Comparison of ENCODE assay signal across 14 mouse cellular contexts in the genomic region with DNA sequence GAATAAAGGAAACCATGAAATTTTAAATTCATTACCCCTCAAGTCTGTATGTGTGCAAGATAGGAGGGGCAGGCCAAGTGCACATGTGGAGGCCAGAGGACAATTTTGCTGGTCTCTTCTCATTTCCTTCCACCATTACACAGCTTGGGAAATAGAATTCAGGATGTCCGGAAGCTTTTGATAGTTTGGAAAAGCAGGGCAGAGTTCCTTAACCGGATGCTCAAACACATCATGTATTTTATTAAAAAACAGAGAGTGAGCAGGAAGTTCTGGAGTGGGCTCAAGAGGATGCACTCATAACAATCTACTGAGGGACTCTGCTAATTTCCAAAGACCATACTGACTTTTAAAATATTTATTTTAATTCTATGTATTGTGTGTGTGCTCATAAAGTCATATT. TPM values are rescaled to one million over a fixed set of nuclear protein-coding genes. Genes with fewer than 3 reads are reported as not detected.
DNase-seq lines count a peak whose midpoint lies in the region; ATAC-seq and TF ChIP-seq lines count a peak whose summit lies in the region.
"Had no signal": no experiment of that assay in that cellular context is flagged by ENCODE, and none has a peak within 500 bp of the region (broad histone marks: within the 10 kb centered on the region; RNA-seq: fewer than 3 reads in every experiment).

No protein-coding gene starts in this region.

- no peaks in the 10 kb centered on the region for H3K27me3 ChIP-seq in hindbrain, embryonic 15.5 days
- no peaks in the 10 kb centered on the region for H3K27me3 ChIP-seq in hindbrain, embryonic 16.5 days (replicated peaks; ENCODE audit: control insufficient read depth, insufficient read depth, low read length)
- H3K27me3 ChIP-seq in heart, embryonic 12.5 days (replicated peaks), result no peaks in the 10 kb centered on the region
- no peaks in the 10 kb centered on the region for H3K27me3 ChIP-seq in heart, embryonic 15.5 days
- H3K27me3 ChIP-seq in intestine, postnatal 0 days (replicated peaks; ENCODE audit: control insufficient read depth, insufficient read depth, low read length), result peaks cover 17% of the 10 kb centered on the region; the same call in 1 of the 2 replicates
- H3K27me3 ChIP-seq: embryonic facial prominence, embryonic 15.5 days; limb, embryonic 13.5 days had no signal

- H3K36me3 ChIP-seq in hindbrain, embryonic 15.5 days, result no peaks in the 10 kb centered on the region
- H3K36me3 ChIP-seq in hindbrain, embryonic 16.5 days (ENCODE audit: control insufficient read depth, insufficient read depth, low read length), result no peaks in the 10 kb centered on the region
- H3K36me3 ChIP-seq in heart, embryonic 12.5 days, result 0 out of 2 replicates have a peak, but pooled peaks cover 6% of the 10 kb centered on the region
- no peaks in the 10 kb centered on the region for H3K36me3 ChIP-seq in heart, embryonic 15.5 days
- H3K36me3 ChIP-seq in intestine, postnatal 0 days (ENCODE audit: control insufficient read depth, insufficient read depth), result no peaks in the 10 kb centered on the region
- H3K36me3 ChIP-seq: embryonic facial prominence, embryonic 15.5 days; limb, embryonic 13.5 days had no signal

- H3K4me2 ChIP-seq in hindbrain, embryonic 15.5 days, result peak overlapping the region; percentile 79
- no peak overlapping the region; the same call in 1 of the 2 replicates for H3K4me2 ChIP-seq in hindbrain, embryonic 16.5 days (ENCODE audit: low read length)
- H3K4me2 ChIP-seq in heart, embryonic 12.5 days, result peak overlapping the region; percentile 37
- H3K4me2 ChIP-seq in heart, embryonic 15.5 days, result peak overlapping the region; percentile 74
- no peak overlapping the region for H3K4me2 ChIP-seq in intestine, postnatal 0 days (replicated peaks; ENCODE audit: low read depth)
- H3K4me2 ChIP-seq: embryonic facial prominence, embryonic 15.5 days; limb, embryonic 13.5 days had no signal

- no peak for TF ChIP-seq CTCF in lung, adult 2 months (IDR thresholded peaks at IDR 0.05; ENCODE audit: insufficient read depth, low read length)
- no peak for TF ChIP-seq CTCF in intestine, postnatal 0 days (IDR thresholded peaks at IDR 0.05; ENCODE audit: low read depth)

- no peaks in the 10 kb centered on the region for H3K9me3 ChIP-seq in hindbrain, embryonic 15.5 days
- H3K9me3 ChIP-seq in hindbrain, embryonic 16.5 days (ENCODE audit: control insufficient read depth, low read length), result no peaks in the 10 kb centered on the region
- no peaks in the 10 kb centered on the region for H3K9me3 ChIP-seq in heart, embryonic 12.5 days (replicated peaks)
- no peaks in the 10 kb centered on the region for H3K9me3 ChIP-seq in heart, embryonic 15.5 days (replicated peaks)
- H3K9me3 ChIP-seq in intestine, postnatal 0 days (ENCODE audit: control insufficient read depth), result no peaks in the 10 kb centered on the region
- H3K9me3 ChIP-seq: embryonic facial prominence, embryonic 15.5 days; limb, embryonic 13.5 days had no signal

- 74% methylated on average over 2 of the region's 2 CpGs for WGBS in hindbrain, embryonic 15.5 days
- 77% methylated on average over 2 of the region's 2 CpGs for WGBS in hindbrain, embryonic 16.5 days
- 12% methylated on average over 2 of the region's 2 CpGs for WGBS in lung, adult 2 months
- 55% methylated on average over 2 of the region's 2 CpGs for WGBS in heart, embryonic 12.5 days
- WGBS in heart, embryonic 15.5 days, result 37% methylated on average over 2 of the region's 2 CpGs
- WGBS in intestine, postnatal 0 days, result 45% methylated on average over 2 of the region's 2 CpGs

- no peak for TF ChIP-seq POLR2A in lung, adult 2 months (IDR thresholded peaks at IDR 0.05; ENCODE audit: borderline replicate concordance, extremely low read depth, low read depth, low read length)

- H3K27ac ChIP-seq in hindbrain, embryonic 15.5 days (replicated peaks), result no peak overlapping the region
- H3K27ac ChIP-seq in hindbrain, embryonic 16.5 days (ENCODE audit: low read depth, low read length), result no peak overlapping the region
- peak overlapping the region; percentile 62 for H3K27ac ChIP-seq in heart, embryonic 12.5 days (ENCODE audit: poor library complexity, severe bottlenecking)
- H3K27ac ChIP-seq in heart, embryonic 15.5 days, result peak overlapping the region; percentile 69
- H3K27ac ChIP-seq in intestine, postnatal 0 days (ENCODE audit: low read depth, low read length), result no peak overlapping the region
- H3K27ac ChIP-seq: embryonic facial prominence, embryonic 15.5 days; limb, embryonic 13.5 days; macrophage had no signal

- DNase-seq in lung, adult 2 months, result no peak
- DNase-seq in lung, postnatal 36 days, result no peak
- no peak for DNase-seq in cerebellum, adult 11 months
- DNase-seq: cerebellum, adult 18-20 months; gastrocnemius, postnatal 10 days had no signal

- no peak overlapping the region for H3K9ac ChIP-seq in hindbrain, embryonic 15.5 days
- no peak overlapping the region for H3K9ac ChIP-seq in hindbrain, embryonic 16.5 days (ENCODE audit: low read depth, low read length)
- H3K9ac ChIP-seq in heart, embryonic 12.5 days, result peak overlapping the region; percentile 6
- 0 out of 2 replicates have a peak overlapping the region, but pooled peaks have one; percentile 13 for H3K9ac ChIP-seq in heart, embryonic 15.5 days
- H3K9ac ChIP-seq in intestine, postnatal 0 days (ENCODE audit: low read depth, low read length), result no peak overlapping the region
- H3K9ac ChIP-seq: embryonic facial prominence, embryonic 15.5 days; limb, embryonic 13.5 days had no signal

- H3K4me3 ChIP-seq in hindbrain, embryonic 15.5 days, result no peak overlapping the region
- no peak overlapping the region for H3K4me3 ChIP-seq in hindbrain, embryonic 16.5 days (ENCODE audit: low read length)
- H3K4me3 ChIP-seq in lung, adult 2 months (replicated peaks; ENCODE audit: extremely low read depth, low read depth, low read length), result peak overlapping the region; percentile 45
- H3K4me3 ChIP-seq in heart, embryonic 12.5 days, result no peak overlapping the region
- peak overlapping the region; percentile 29 for H3K4me3 ChIP-seq in heart, embryonic 15.5 days
- no peak overlapping the region for H3K4me3 ChIP-seq in intestine, postnatal 0 days (ENCODE audit: low read depth, low read length)
- H3K4me3 ChIP-seq: embryonic facial prominence, embryonic 15.5 days; limb, embryonic 13.5 days had no signal

- no peak for ATAC-seq in hindbrain, embryonic 15.5 days (ENCODE audit: low FRiP score, low read depth)
- ATAC-seq in hindbrain, embryonic 16.5 days, result no peak
- ATAC-seq in heart, embryonic 12.5 days (ENCODE audit: insufficient number of reproducible peaks, low FRiP score), result no peak
- no peak for ATAC-seq in heart, embryonic 15.5 days (replicated peaks; ENCODE audit: insufficient number of reproducible peaks, insufficient read depth, low FRiP score, low read depth)
- no peak for ATAC-seq in intestine, postnatal 0 days
- ATAC-seq: forebrain, embryonic 14.5 days had no signal

- H3K4me1 ChIP-seq in hindbrain, embryonic 15.5 days (replicated peaks), result peaks cover 42% of the 10 kb centered on the region
- peaks cover 21% of the 10 kb centered on the region for H3K4me1 ChIP-seq in hindbrain, embryonic 16.5 days (ENCODE audit: control insufficient read depth, insufficient read depth, low read depth, low read length)
- H3K4me1 ChIP-seq in lung, adult 2 months (ENCODE audit: control insufficient read depth, insufficient read depth, low read length), result peaks cover 17% of the 10 kb centered on the region
- peaks cover 41% of the 10 kb centered on the region for H3K4me1 ChIP-seq in heart, embryonic 12.5 days (replicated peaks)
- peaks cover 37% of the 10 kb centered on the region for H3K4me1 ChIP-seq in heart, embryonic 15.5 days (replicated peaks)
- H3K4me1 ChIP-seq in intestine, postnatal 0 days (replicated peaks; ENCODE audit: control insufficient read depth, insufficient read depth, low read length), result no peaks in the 10 kb centered on the region

RNA-seq across cellular contexts. Expression of gene Sptbn1, which starts 4.3 kb away (rescaled TPM):
- polyA plus RNA-seq in hindbrain, embryonic 15.5 days (2015; fragmentation: Nextera tagmentation; extraction: Ambion mirVana), result 177 and 181 TPM in 2 replicates
- polyA plus RNA-seq in hindbrain, embryonic 16.5 days (2015; fragmentation: Nextera tagmentation; extraction: Ambion mirVana), result 182 and 196 TPM in 2 replicates
- polyA plus RNA-seq in lung, adult 2 months (2012; rRNA removed), result 222 and 294 TPM in 2 replicates
- 188 and 194 TPM in 2 replicates for polyA plus RNA-seq in heart, embryonic 12.5 days (2016; fragmentation: Nextera tagmentation; extraction: Ambion mirVana)
- 159 and 163 TPM in 2 replicates for polyA plus RNA-seq in heart, embryonic 15.5 days (2015; fragmentation: Nextera tagmentation; extraction: Ambion mirVana)
- polyA plus RNA-seq in intestine, postnatal 0 days (2015; fragmentation: Nextera tagmentation; extraction: Ambion mirVana), result 73.5 and 84.7 TPM in 2 replicates

Comparison
In these comparisons a context has a peak if more than half of its experiments do, and no peak if none do; other contexts are left out.
1. H3K4me2 ChIP-seq: peak in hindbrain, embryonic 15.5 days (single experiment), heart, embryonic 12.5 days (single experiment) and heart, embryonic 15.5 days (single experiment); none in hindbrain, embryonic 16.5 days (single experiment) and intestine, postnatal 0 days (single experiment).
2. H3K4me3 ChIP-seq: peak in lung, adult 2 months (single experiment) and heart, embryonic 15.5 days (single experiment); none in hindbrain, embryonic 15.5 days (single experiment), hindbrain, embryonic 16.5 days (single experiment), heart, embryonic 12.5 days (single experiment) and intestine, postnatal 0 days (single experiment).
3. H3K27ac ChIP-seq: peak in heart, embryonic 12.5 days (single experiment) and heart, embryonic 15.5 days (single experiment); none in hindbrain, embryonic 15.5 days (single experiment), hindbrain, embryonic 16.5 days (single experiment) and intestine, postnatal 0 days (single experiment).
4. H3K9ac ChIP-seq: peak in heart, embryonic 12.5 days (single experiment) and heart, embryonic 15.5 days (single experiment); none in hindbrain, embryonic 15.5 days (single experiment), hindbrain, embryonic 16.5 days (single experiment) and intestine, postnatal 0 days (single experiment).